Mouse (Mus musculus): Measurements from ENCODE around the gene Rhot2.
"Not testable (repeated sequence)": the region's sequence is repeated elsewhere in the genome, so short reads cannot be mapped to it uniquely, and the experiment has no call there.

- not testable (repeated sequence) for TF ChIP-seq CHD2 (IDR thresholded peaks at IDR 0.05; ENCODE audit: low read depth, low read length); ZNF384 (IDR thresholded peaks at IDR 0.05; ENCODE audit: low read depth, low read length); MAFK (IDR thresholded peaks at IDR 0.05; ENCODE audit: insufficient read depth, low read depth, low read length)
Observed at GRCm38 (mm10) chr17:25807452-25807851, 37.2 kb downstream of the Rhot2 start.

Data from ES-E14 (cell line).